Mouse (Mus musculus) midbrain, embryonic 16.5 days (tissue): Measurements from ENCODE around the gene 2300009A05Rik. TPM values are rescaled to one million over a fixed set of nuclear protein-coding genes. Genes with fewer than 3 reads are reported as not detected.

Source experiments
- ATAC-seq: fragments of 200-750 bp; cut with Nextera tagmentation; 2 replicates; pipeline ENCODE4 v1.8.0; 2017; ENCODE audit warnings: moderate TSS enrichment
- H3K27ac ChIP-seq: fragments of 300-500 bp; sonication (generic); 2 replicates; pipeline ENCODE4 v1.5.1; 2014; ENCODE audit warnings: mild to moderate bottlenecking, low read length, mixed read lengths
- H3K27me3 ChIP-seq: fragments of 300-500 bp; sonication (generic); 2 replicates; pipeline ENCODE4 v1.6.1; 2014; ENCODE audit warnings: low read depth, low read length, mixed read lengths; ENCODE audit not compliant: control insufficient read depth, insufficient read depth
- H3K36me3 ChIP-seq: fragments of 300-500 bp; sonication (generic); 2 replicates; pipeline ENCODE4 v1.6.1; 2014; ENCODE audit warnings: mild to moderate bottlenecking, low read length, moderate library complexity, mixed read lengths; ENCODE audit not compliant: control insufficient read depth, insufficient read depth
- H3K4me1 ChIP-seq: fragments of 300-500 bp; sonication (generic); 2 replicates; pipeline ENCODE4 v1.6.1; 2014; ENCODE audit warnings: mild to moderate bottlenecking, low read length, mixed read lengths; ENCODE audit not compliant: control insufficient read depth, insufficient read depth
- H3K4me2 ChIP-seq: fragments of 300-500 bp; sonication (generic); 2 replicates; pipeline ENCODE4 v1.6.1; 2014; ENCODE audit warnings: mild to moderate bottlenecking, low read length, mixed read lengths
- H3K4me3 ChIP-seq: fragments of 300-500 bp; sonication (generic); 2 replicates; pipeline ENCODE4 v1.5.1; 2014; ENCODE audit warnings: low read depth, mild to moderate bottlenecking, low read length, moderate library complexity, mixed read lengths
- H3K9ac ChIP-seq: fragments of 300-500 bp; sonication (generic); 2 replicates; pipeline ENCODE4 v1.6.1; 2014; ENCODE audit warnings: low read depth, low read length, mixed read lengths
- H3K9me3 ChIP-seq: fragments of 300-500 bp; sonication (generic); replicated peaks from 2 replicates; pipeline ENCODE4 v1.6.1; 2014; ENCODE audit warnings: mild to moderate bottlenecking, low read length, mixed read lengths; ENCODE audit not compliant: control insufficient read depth, poor library complexity, severe bottlenecking
- WGBS: fragments of 180-500 bp; shearing (Covaris S2); extraction: QIAGEN DNeasy Blood & Tissue Kit; methylation state at CpG from one replicate; pipeline ENCODE4 v1.1.7; 2014; 5-methylcytosine and 5-hydroxymethylcytosine counted together
- polyA plus RNA-seq: library from polyadenylated mRNA; unstranded; fragments of >200 nt; fragmentation: Nextera tagmentation; extraction: Ambion mirVana; gene quantifications from 2 replicates; pipeline ENCODE4 v1.2.1, GENCODE M21; 2015

2300009A05Rik gene
- polyA plus RNA-seq, 1 experiment from 2014 or later, result 60.2 TPM

- WGBS, result 89% methylated on average over 9 of the region's 9 CpGs
- no peak for ATAC-seq
Observed at GRCm38 (mm10) chr9:63356278-63356677, 42.8 kb downstream of the 2300009A05Rik start.

GRCm38 (mm10) chr9:63354168-63354567 lies 44.9 kb downstream of the 2300009A05Rik start:
- Histone ChIP-seq H3K4me2 (no peak overlapping the region), H3K4me1 (no peaks in the 10 kb centered on the region), H3K36me3 (no peaks in the 10 kb centered on the region), H3K4me3 (no peak overlapping the region), H3K27ac (no peak overlapping the region), H3K9me3 (no peaks in the 10 kb centered on the region), H3K9ac (no peak overlapping the region), H3K27me3 (no peaks in the 10 kb centered on the region)
- 88% methylated on average over 4 of the region's 4 CpGs for WGBS
- ATAC-seq, result no peak

More at GRCm38 (mm10) chr9:63356278-63356677, 42.8 kb downstream of the 2300009A05Rik start:
- H3K9me3 ChIP-seq, result no peaks in the 10 kb centered on the region
- no peak overlapping the region for H3K4me2 ChIP-seq
- no peaks in the 10 kb centered on the region for H3K36me3 ChIP-seq
- H3K27ac ChIP-seq, result no peak overlapping the region
- no peaks in the 10 kb centered on the region for H3K27me3 ChIP-seq
- no peak overlapping the region for H3K9ac ChIP-seq
- no peak overlapping the region for H3K4me3 ChIP-seq
- H3K4me1 ChIP-seq, result no peaks in the 10 kb centered on the region

- ATAC-seq, result no peak
- no peaks in the 10 kb centered on the region for H3K9me3 ChIP-seq
- WGBS, result 95% methylated on average over 8 of the region's 8 CpGs
- H3K9ac ChIP-seq, result no peak overlapping the region
- no peak overlapping the region for H3K4me2 ChIP-seq
- peaks cover 3% of the 10 kb centered on the region; the same call in 1 of the 2 replicates for H3K4me1 ChIP-seq
- no peak overlapping the region for H3K4me3 ChIP-seq
- H3K27me3 ChIP-seq, result no peaks in the 10 kb centered on the region
- no peak overlapping the region for H3K27ac ChIP-seq
- no peaks in the 10 kb centered on the region for H3K36me3 ChIP-seq
Observed at GRCm38 (mm10) chr9:63350030-63350429, 49.0 kb downstream of the 2300009A05Rik start.

GRCm38 (mm10) chr9:63349241-63349640 lies 49.8 kb downstream of the 2300009A05Rik start:
- H3K36me3 ChIP-seq, result no peaks in the 10 kb centered on the region
- H3K9me3 ChIP-seq, result no peaks in the 10 kb centered on the region
- ATAC-seq, result no peak
- peaks cover 3% of the 10 kb centered on the region; the same call in 1 of the 2 replicates for H3K4me1 ChIP-seq
- no peak overlapping the region for H3K4me3 ChIP-seq
- 84% methylated on average over 3 of the region's 3 CpGs for WGBS
- H3K4me2 ChIP-seq, result no peak overlapping the region
- no peaks in the 10 kb centered on the region for H3K27me3 ChIP-seq
- no peak overlapping the region for H3K27ac ChIP-seq
- H3K9ac ChIP-seq, result no peak overlapping the region

GRCm38 (mm10) chr9:63348146-63348545 lies 50.9 kb downstream of the 2300009A05Rik start:
- H3K4me2 ChIP-seq, result no peak overlapping the region
- 67% methylated on average over 1 of the region's 1 CpGs for WGBS
- no peaks in the 10 kb centered on the region for H3K9me3 ChIP-seq
- no peak for ATAC-seq
- no peak overlapping the region for H3K9ac ChIP-seq
- peaks cover 3% of the 10 kb centered on the region; the same call in 1 of the 2 replicates for H3K4me1 ChIP-seq
- H3K36me3 ChIP-seq, result no peaks in the 10 kb centered on the region
- H3K27me3 ChIP-seq, result no peaks in the 10 kb centered on the region
- H3K27ac ChIP-seq, result no peak overlapping the region
- H3K4me3 ChIP-seq, result no peak overlapping the region

GRCm38 (mm10) chr9:63346029-63346428 lies 53.0 kb downstream of the 2300009A05Rik start:
- Histone ChIP-seq H3K9me3 (no peaks in the 10 kb centered on the region), H3K36me3 (no peaks in the 10 kb centered on the region), H3K4me2 (no peak overlapping the region), H3K27ac (no peak overlapping the region), H3K4me3 (no peak overlapping the region), H3K27me3 (no peaks in the 10 kb centered on the region), H3K9ac (no peak overlapping the region), H3K4me1 (peaks cover 3% of the 10 kb centered on the region; the same call in 1 of the 2 replicates)
- WGBS, result 76% methylated on average over 6 of the region's 6 CpGs
- ATAC-seq, result no peak

Other genes with a start within 250 kb of the 2300009A05Rik start
- gene Map2k5, start 21.3 kb downstream of the 2300009A05Rik start, polyA plus RNA-seq, result 31.2 and 33.2 TPM in 2 replicates
- 0.15 TPM in 1 of 2 replicates, not detected in the other for gene Iqch, start 203.2 kb upstream of the 2300009A05Rik start, polyA plus RNA-seq
- gene Aagab, start 203.4 kb upstream of the 2300009A05Rik start, polyA plus RNA-seq, result 69.6 and 70.7 TPM in 2 replicates